8 mouse cellular contexts compared by ENCODE assay signal in the genomic region with DNA sequence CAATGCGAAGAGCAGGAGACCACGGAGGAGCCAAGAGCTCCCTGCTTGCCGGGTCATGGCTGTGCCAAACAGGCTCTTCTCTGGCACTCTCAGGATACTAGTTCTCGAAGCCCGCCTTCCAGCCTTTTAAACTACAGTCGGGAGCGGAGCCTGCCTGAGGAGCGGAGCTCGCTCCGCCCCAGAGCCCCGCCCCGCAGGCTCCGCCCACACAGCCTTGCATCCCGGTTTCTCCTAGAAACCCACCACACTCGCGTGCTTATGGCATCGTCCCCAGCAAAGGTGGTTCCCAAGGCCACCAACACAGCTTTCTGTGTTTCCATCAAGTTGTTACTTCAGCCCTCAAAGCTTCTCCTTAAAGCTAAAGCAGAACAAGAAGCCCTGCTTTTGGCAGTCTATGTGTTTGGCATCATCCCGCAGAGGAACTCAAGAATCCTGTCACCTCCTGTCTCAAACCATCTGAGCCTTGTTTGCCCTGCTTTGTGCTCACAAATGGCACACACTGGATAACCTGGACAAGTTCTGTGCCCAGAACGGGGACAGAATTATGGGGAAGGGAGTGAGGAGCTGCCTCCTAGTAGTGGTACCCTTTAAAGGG. TPM values are rescaled to one million over a fixed set of nuclear protein-coding genes. Genes with fewer than 3 reads are reported as not detected.
A peak's percentile ranks its signal among the peaks of the same experiment; 100 is the strongest.
DNase-seq lines count a peak whose midpoint lies in the region; ATAC-seq and TF ChIP-seq lines count a peak whose summit lies in the region.

Gene Nmb, minus strand, starts transcription at position 156 of the 595 bp plus-strand sequence.

- no peaks in the 10 kb centered on the region for H3K9me3 ChIP-seq in E14TG2a.4 (ENCODE audit: low read length)
- no peaks in the 10 kb centered on the region for H3K9me3 ChIP-seq in forebrain, embryonic 13.5 days (replicated peaks)
- H3K9me3 ChIP-seq in heart, embryonic 14.5 days (ENCODE audit: control insufficient read depth, low read length) = no peaks in the 10 kb centered on the region
- H3K9me3 ChIP-seq in kidney, embryonic 16.5 days (ENCODE audit: low read length) = no peaks in the 10 kb centered on the region
- H3K9me3 ChIP-seq in liver, postnatal 0 days (ENCODE audit: low read length) = no peaks in the 10 kb centered on the region
- H3K9me3 ChIP-seq in neural tube, embryonic 13.5 days = no peaks in the 10 kb centered on the region

- H3K27ac ChIP-seq in forebrain, embryonic 13.5 days = no peak within 1 kb of the TSS
- no peak within 1 kb of the TSS for H3K27ac ChIP-seq in heart, embryonic 14.5 days (replicated peaks in 1 of 2; ENCODE audit: control insufficient read depth in 1 of 2, insufficient read depth in 1 of 2, low read depth in 2 of 2, low read length in 2 of 2)
- no peak within 1 kb of the TSS for H3K27ac ChIP-seq in kidney, embryonic 16.5 days (ENCODE audit: low read length)
- H3K27ac ChIP-seq in liver, postnatal 0 days (ENCODE audit: low read depth) = no peak within 1 kb of the TSS
- peak within 1 kb of the TSS; percentile 9 for H3K27ac ChIP-seq in neural tube, embryonic 13.5 days (replicated peaks)
- peak within 1 kb of the TSS; percentile 31; the same call in 1 of the 2 replicates for H3K27ac ChIP-seq in thymus, adult 2 months (ENCODE audit: control insufficient read depth, insufficient read depth, low read length)

- TF ChIP-seq CTCF in E14TG2a.4 (conservative IDR thresholded peaks at IDR 0.05; ENCODE audit: low read length) = no peak
- no peak for TF ChIP-seq CTCF in liver, postnatal 0 days (IDR thresholded peaks at IDR 0.05; ENCODE audit: low read depth)
- TF ChIP-seq CTCF in thymus, adult 2 months (IDR thresholded peaks at IDR 0.05; ENCODE audit: borderline replicate concordance, control insufficient read depth, extremely low read depth, insufficient read depth, low read length, poor library complexity) = no peak

- 5% methylated on average over 19 of the region's 19 CpGs for WGBS in forebrain, embryonic 13.5 days
- WGBS in heart, embryonic 14.5 days = 3% methylated on average over 19 of the region's 19 CpGs
- WGBS in kidney, embryonic 16.5 days = 3% methylated on average over 19 of the region's 19 CpGs
- WGBS in liver, postnatal 0 days (ENCODE audit: insufficient replicate concordance) = 3% methylated on average over 19 of the region's 19 CpGs
- WGBS in neural tube, embryonic 13.5 days = 4% methylated on average over 19 of the region's 19 CpGs
- 4% methylated on average over 19 of the region's 19 CpGs for WGBS in thymus, adult 2 months

- no peak for TF ChIP-seq EP300 in liver, postnatal 0 days (IDR thresholded peaks at IDR 0.05; ENCODE audit: low read depth)

- H3K27me3 ChIP-seq in E14TG2a.4 (ENCODE audit: insufficient read depth, low read length) = peaks cover 15% of the 10 kb centered on the region
- H3K27me3 ChIP-seq in forebrain, embryonic 13.5 days = no peaks in the 10 kb centered on the region
- H3K27me3 ChIP-seq in heart, embryonic 14.5 days (ENCODE audit: control insufficient read depth, insufficient read depth, low read length) = no peaks in the 10 kb centered on the region
- H3K27me3 ChIP-seq in kidney, embryonic 16.5 days (ENCODE audit: insufficient read depth, low read length) = no peaks in the 10 kb centered on the region
- H3K27me3 ChIP-seq in liver, postnatal 0 days (ENCODE audit: insufficient read depth, low read length) = no peaks in the 10 kb centered on the region
- no peaks in the 10 kb centered on the region for H3K27me3 ChIP-seq in neural tube, embryonic 13.5 days
- no peaks in the 10 kb centered on the region; the same call in 1 of the 2 replicates for H3K27me3 ChIP-seq in thymus, adult 2 months (ENCODE audit: control insufficient read depth, insufficient read depth, low read length)

- 0 out of 2 replicates have a peak, but pooled peaks have one; percentile 37 for TF ChIP-seq POLR2A in thymus, adult 2 months (IDR thresholded peaks at IDR 0.05; ENCODE audit: control insufficient read depth, extremely low read depth, insufficient read depth, low read length, poor library complexity)

- peak within 1 kb of the TSS; percentile 69 for H3K9ac ChIP-seq in forebrain, embryonic 13.5 days
- peak within 1 kb of the TSS; percentile 68 for H3K9ac ChIP-seq in heart, embryonic 14.5 days (ENCODE audit: low read length)
- peak within 1 kb of the TSS; percentile 70 for H3K9ac ChIP-seq in kidney, embryonic 16.5 days (replicated peaks; ENCODE audit: low read length)
- peak within 1 kb of the TSS; percentile 59 for H3K9ac ChIP-seq in liver, postnatal 0 days (replicated peaks)
- H3K9ac ChIP-seq in neural tube, embryonic 13.5 days = peak within 1 kb of the TSS; percentile 75

- peak within 1 kb of the TSS; percentile 77 for H3K4me3 ChIP-seq in E14TG2a.4 (replicated peaks; ENCODE audit: low read length)
- H3K4me3 ChIP-seq in forebrain, embryonic 13.5 days = peak within 1 kb of the TSS; percentile 45
- peak within 1 kb of the TSS; percentile 45 to 55 for H3K4me3 ChIP-seq in heart, embryonic 14.5 days (ENCODE audit: control insufficient read depth in 1 of 2, insufficient read depth in 1 of 2, low read depth in 1 of 2, low read length in 2 of 2)
- peak within 1 kb of the TSS; percentile 51 for H3K4me3 ChIP-seq in kidney, embryonic 16.5 days (ENCODE audit: low read length)
- H3K4me3 ChIP-seq in liver, postnatal 0 days (ENCODE audit: low read depth, low read length) = peak within 1 kb of the TSS; percentile 46
- peak within 1 kb of the TSS; percentile 41 for H3K4me3 ChIP-seq in neural tube, embryonic 13.5 days
- H3K4me3 ChIP-seq in thymus, adult 2 months (ENCODE audit: control insufficient read depth, insufficient read depth, low read length) = peak within 1 kb of the TSS; percentile 70

- H3K4me1 ChIP-seq in E14TG2a.4 (replicated peaks; ENCODE audit: low read depth, low read length) = peaks cover 41% of the 10 kb centered on the region
- peaks cover 33% of the 10 kb centered on the region for H3K4me1 ChIP-seq in forebrain, embryonic 13.5 days
- peaks cover 13 to 16% of the 10 kb centered on the region in 2 experiments for H3K4me1 ChIP-seq in heart, embryonic 14.5 days (ENCODE audit: control insufficient read depth in 2 of 2, insufficient read depth in 2 of 2, low read length in 2 of 2)
- peaks cover 19% of the 10 kb centered on the region for H3K4me1 ChIP-seq in kidney, embryonic 16.5 days (ENCODE audit: insufficient read depth, low read length)
- peaks cover 17% of the 10 kb centered on the region for H3K4me1 ChIP-seq in liver, postnatal 0 days (ENCODE audit: insufficient read depth)
- H3K4me1 ChIP-seq in neural tube, embryonic 13.5 days (replicated peaks) = peaks cover 32% of the 10 kb centered on the region
- peaks cover 22% of the 10 kb centered on the region for H3K4me1 ChIP-seq in thymus, adult 2 months (replicated peaks; ENCODE audit: control insufficient read depth, insufficient read depth, low read length)

- DNase-seq in cerebellum, adult 11-12 months = peak; percentile 64
- peak; percentile 67 for DNase-seq in liver, postnatal 0 days
- peak; percentile 70 for DNase-seq in thymus, adult 2 months

- peaks cover 46% of the 10 kb centered on the region for H3K36me3 ChIP-seq in E14TG2a.4 (ENCODE audit: insufficient read depth, low read length)
- H3K36me3 ChIP-seq in forebrain, embryonic 13.5 days (ENCODE audit: poor library complexity, severe bottlenecking) = peaks cover 38% of the 10 kb centered on the region
- H3K36me3 ChIP-seq in heart, embryonic 14.5 days (ENCODE audit: control insufficient read depth, insufficient read depth, low read length) = peaks cover 10% of the 10 kb centered on the region; the same call in 1 of the 2 replicates
- 0 out of 2 replicates have a peak, but pooled peaks cover 5% of the 10 kb centered on the region for H3K36me3 ChIP-seq in kidney, embryonic 16.5 days (ENCODE audit: insufficient read depth, low read length)
- H3K36me3 ChIP-seq in liver, postnatal 0 days (replicated peaks; ENCODE audit: insufficient read depth, low read length) = 0 out of 2 replicates have a peak, but pooled peaks cover 2% of the 10 kb centered on the region
- H3K36me3 ChIP-seq in neural tube, embryonic 13.5 days = peaks cover 47% of the 10 kb centered on the region
- H3K36me3 ChIP-seq in thymus, adult 2 months (ENCODE audit: control insufficient read depth, insufficient read depth, low read length) = no peaks in the 10 kb centered on the region

- H3K4me2 ChIP-seq in forebrain, embryonic 13.5 days = peak within 1 kb of the TSS; percentile 93
- peak within 1 kb of the TSS; percentile 79 for H3K4me2 ChIP-seq in heart, embryonic 14.5 days (ENCODE audit: low read length)
- peak within 1 kb of the TSS; percentile 91 for H3K4me2 ChIP-seq in kidney, embryonic 16.5 days (replicated peaks; ENCODE audit: low read depth, low read length)
- peak within 1 kb of the TSS; percentile 86 for H3K4me2 ChIP-seq in liver, postnatal 0 days (ENCODE audit: low read depth, low read length)
- peak within 1 kb of the TSS; percentile 79 for H3K4me2 ChIP-seq in neural tube, embryonic 13.5 days

- ATAC-seq in forebrain, embryonic 13.5 days = peak; percentile 69
- no peak for ATAC-seq in heart, embryonic 14.5 days (ENCODE audit: insufficient number of reproducible peaks, insufficient read depth, low FRiP score, low read depth)
- peak; percentile 57 for ATAC-seq in kidney, embryonic 16.5 days (ENCODE audit: low FRiP score, low TSS enrichment)
- no peak for ATAC-seq in liver, postnatal 0 days
- peak; percentile 44 for ATAC-seq in neural tube, embryonic 13.5 days (ENCODE audit: low read depth)

RNA-seq across cellular contexts. Expression of gene Nmb, which starts in this region (rescaled TPM):
- polyA plus RNA-seq in forebrain, embryonic 13.5 days (2015; fragmentation: Nextera tagmentation; extraction: Ambion mirVana) = 6.6 and 7.6 TPM in 2 replicates
- 4.6 and 5.3 TPM in 2 replicates for polyA plus RNA-seq in heart, embryonic 14.5 days (2014; fragmentation: Nextera tagmentation; extraction: Ambion mirVana)
- 9.0 TPM in 2 replicates for polyA plus RNA-seq in kidney, embryonic 16.5 days (2015; fragmentation: Nextera tagmentation; extraction: Ambion mirVana)
- 1.4 and 1.7 TPM in 2 replicates for polyA plus RNA-seq in liver, postnatal 0 days (2015; fragmentation: Nextera tagmentation; extraction: Ambion mirVana)
- polyA plus RNA-seq in neural tube, embryonic 13.5 days (2015; fragmentation: Nextera tagmentation; extraction: Ambion mirVana) = 5.5 and 7.5 TPM in 2 replicates
- polyA plus RNA-seq in thymus, adult 2 months (2012; rRNA removed) = 20.1 and 24.5 TPM in 2 replicates

Comparison
In these comparisons a context has a peak if more than half of its experiments do, and no peak if none do; other contexts are left out.
1. ATAC-seq: peak in forebrain, embryonic 13.5 days (single experiment), kidney, embryonic 16.5 days (single experiment) and neural tube, embryonic 13.5 days (single experiment); none in heart, embryonic 14.5 days (single experiment) and liver, postnatal 0 days (single experiment).
2. H3K27ac ChIP-seq: peak in neural tube, embryonic 13.5 days (single experiment) and thymus, adult 2 months (single experiment); none in forebrain, embryonic 13.5 days (single experiment), heart, embryonic 14.5 days (0 of 2), kidney, embryonic 16.5 days (single experiment) and liver, postnatal 0 days (single experiment).
3. Peak in every context shown above with its lines, with median percentiles within 50 percentile points of each other: H3K4me3 ChIP-seq, DNase-seq, H3K4me2 ChIP-seq and H3K9ac ChIP-seq.